Mouse (Mus musculus) stomach, embryonic 15.5 days (tissue): ENCODE results near the gene Prrx2. TPM values are rescaled to one million over a fixed set of nuclear protein-coding genes. Genes with fewer than 3 reads are reported as not detected.

Experiments
- ATAC-seq: fragments of 200-750 bp; cut with Nextera tagmentation; 2 replicates; pipeline ENCODE4 v1.8.0; 2017; ENCODE audit warnings: low read depth, moderate number of reproducible peaks, moderate TSS enrichment; ENCODE audit not compliant: insufficient read depth, low FRiP score
- H3K27ac ChIP-seq: fragments of 300-500 bp; sonication (generic); 2 replicates; pipeline ENCODE4 v1.5.1; 2015; ENCODE audit warnings: mild to moderate bottlenecking, inconsistent platforms
- H3K27me3 ChIP-seq: fragments of 300-500 bp; sonication (generic); replicated peaks from 2 replicates; pipeline ENCODE4 v1.6.1; 2015; ENCODE audit warnings: inconsistent platforms
- H3K36me3 ChIP-seq: fragments of 300-500 bp; sonication (generic); 2 replicates; pipeline ENCODE4 v1.6.1; 2015; ENCODE audit warnings: inconsistent platforms
- H3K4me1 ChIP-seq: fragments of 300-500 bp; sonication (generic); 2 replicates; pipeline ENCODE4 v1.6.1; 2015; ENCODE audit warnings: inconsistent platforms
- H3K4me2 ChIP-seq: fragments of 300-500 bp; sonication (generic); 2 replicates; pipeline ENCODE4 v1.6.1; 2015; ENCODE audit warnings: mild to moderate bottlenecking, inconsistent platforms
- H3K4me3 ChIP-seq: fragments of 300-500 bp; sonication (generic); replicated peaks from 2 replicates; pipeline ENCODE4 v1.5.1; 2015; ENCODE audit warnings: inconsistent platforms
- H3K9ac ChIP-seq: fragments of 300-500 bp; sonication (generic); 2 replicates; pipeline ENCODE4 v1.6.1; 2015; ENCODE audit warnings: inconsistent platforms
- H3K9me3 ChIP-seq: fragments of 300-500 bp; sonication (generic); 2 replicates; pipeline ENCODE4 v1.6.1; 2016; ENCODE audit warnings: inconsistent platforms
- WGBS: fragments of 180-500 bp; shearing (Covaris S2); methylation state at CpG from one replicate; pipeline ENCODE4 v1.1.7; 2015; 5-methylcytosine and 5-hydroxymethylcytosine counted together
- polyA plus RNA-seq: library from polyadenylated mRNA; unstranded; fragments of >200 nt; fragmentation: Nextera tagmentation; extraction: Ambion mirVana; gene quantifications from 2 replicates; pipeline ENCODE4 v1.2.1, GENCODE M21; 2015

The Prrx2 gene
- polyA plus RNA-seq, 1 experiment from 2014 or later: 4.3 TPM

DNA sequence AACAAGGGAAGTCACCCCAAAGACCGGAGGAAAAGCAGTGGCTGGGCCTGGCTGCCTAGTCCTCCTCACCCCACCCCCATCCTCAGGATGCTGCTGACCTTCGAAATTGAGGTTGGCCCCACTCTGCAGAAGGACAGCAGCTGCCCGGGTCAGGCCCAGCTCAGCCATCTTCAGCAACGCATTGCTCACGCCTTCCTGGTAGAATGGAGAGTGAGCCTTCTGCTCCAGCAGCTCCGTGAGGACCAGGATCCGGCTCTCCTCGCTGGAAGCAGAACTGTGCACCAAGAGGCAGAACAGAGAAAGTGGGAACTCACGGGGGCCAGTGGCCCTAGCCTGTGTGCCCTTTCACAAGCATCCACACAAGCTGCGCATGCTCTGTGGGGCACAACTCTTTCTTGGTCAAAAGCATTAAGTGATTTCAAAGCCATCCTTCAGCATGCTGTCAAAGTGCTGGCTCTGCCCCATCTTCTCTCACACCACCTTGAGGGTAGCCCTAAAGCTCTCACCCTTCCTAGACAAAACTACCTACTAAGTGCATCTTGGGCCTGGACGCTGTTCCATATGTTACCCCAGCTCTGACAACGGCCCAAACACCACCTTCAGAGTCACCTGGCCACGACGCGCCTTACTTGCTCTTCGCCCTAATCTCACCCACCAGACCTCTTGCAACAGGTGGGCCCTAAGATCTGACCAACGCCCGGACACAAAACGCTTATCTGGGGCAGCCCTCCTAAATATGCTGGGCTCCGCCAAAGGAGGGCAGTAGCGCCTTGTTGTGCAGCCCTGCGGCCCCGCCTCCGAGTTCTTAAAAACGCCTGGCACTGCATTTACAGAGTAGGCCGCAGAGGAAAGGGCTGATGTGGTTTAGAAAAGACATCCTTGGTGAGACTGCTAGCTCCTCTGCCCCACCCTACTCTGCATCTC, 7.7 kb upstream of the Prrx2 start:
- WGBS: 30% methylated on average over 26 of the region's 26 CpGs
- Histone ChIP-seq H3K4me1 (peaks cover 34% of the 10 kb centered on the region), H3K27ac (peak overlapping the region; percentile 69), H3K9ac (peak overlapping the region; percentile 92), H3K36me3 (peaks cover 35% of the 10 kb centered on the region), H3K4me2 (peak overlapping the region; percentile 93), H3K4me3 (peak overlapping the region; percentile 98), H3K9me3 (no peaks in the 10 kb centered on the region), H3K27me3 (no peaks in the 10 kb centered on the region)
- peak; percentile 25 for ATAC-seq

DNA sequence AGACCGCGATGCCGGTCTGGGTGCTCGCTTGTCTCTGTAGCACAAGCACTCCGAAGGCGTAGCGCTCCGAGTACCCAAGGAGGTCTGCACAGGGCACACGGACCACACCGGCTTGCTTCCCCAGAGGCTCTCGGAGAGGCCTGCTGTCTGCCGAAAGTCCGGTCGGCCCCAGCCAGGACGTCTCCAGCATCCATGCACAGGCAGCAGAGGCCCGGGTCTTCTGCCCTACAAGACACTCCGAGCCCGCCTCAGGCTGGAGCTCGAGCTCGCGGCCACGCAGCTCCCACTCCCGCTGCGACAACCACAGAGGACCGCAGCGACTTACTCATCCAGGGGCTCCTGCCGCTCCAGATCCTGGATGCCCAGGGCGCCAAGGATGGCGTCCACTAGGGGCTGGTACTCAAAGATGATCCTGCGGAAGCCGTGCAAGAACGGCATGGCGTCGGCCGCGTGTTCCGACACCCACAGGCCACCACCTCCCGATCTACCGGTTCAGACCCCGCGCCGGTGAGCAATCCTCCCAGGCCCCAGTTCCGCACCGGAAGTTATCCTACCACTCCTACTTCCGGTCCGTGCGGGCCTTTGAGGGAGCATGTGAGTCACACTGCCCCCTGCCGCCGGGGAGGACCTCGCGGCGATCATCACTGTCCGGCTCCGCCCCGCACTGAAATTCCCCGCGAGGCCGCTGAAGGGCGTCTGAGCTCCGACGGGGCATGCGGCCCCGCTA, 6.9 kb upstream of the Prrx2 start:
- no peaks in the 10 kb centered on the region for H3K27me3 ChIP-seq
- peaks cover 28% of the 10 kb centered on the region for H3K36me3 ChIP-seq
- peak overlapping the region; percentile 98 for H3K4me3 ChIP-seq
- peak overlapping the region; percentile 69 for H3K27ac ChIP-seq
- H3K4me2 ChIP-seq: peak overlapping the region; percentile 93
- peak overlapping the region; percentile 92 for H3K9ac ChIP-seq
- H3K4me1 ChIP-seq: peaks cover 27% of the 10 kb centered on the region
- peak; percentile 84 for ATAC-seq
- H3K9me3 ChIP-seq: no peaks in the 10 kb centered on the region
- under 1% methylated on average over 63 of the region's 63 CpGs for WGBS

DNA sequence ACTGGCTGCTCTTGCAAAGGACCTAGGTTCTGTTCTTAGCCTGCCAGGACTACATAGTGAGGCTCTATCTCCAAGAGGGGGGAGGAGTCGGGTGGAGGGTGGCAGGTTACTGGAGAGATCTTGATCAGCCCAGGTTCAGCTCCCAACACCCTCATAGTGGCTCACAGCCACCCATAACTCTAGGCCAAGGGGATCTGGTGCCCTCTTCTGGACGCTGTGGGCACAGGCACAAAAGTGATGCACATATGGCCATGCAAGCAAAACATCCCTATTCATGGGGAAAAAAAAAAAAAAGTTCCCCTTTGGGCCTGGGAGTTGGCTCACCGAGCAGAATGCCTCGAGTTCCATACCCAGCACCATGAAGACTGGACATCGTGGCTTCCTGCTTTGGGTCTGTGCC, 5.5 kb upstream of the Prrx2 start:
- no peaks in the 10 kb centered on the region for H3K9me3 ChIP-seq
- peaks cover 15% of the 10 kb centered on the region for H3K36me3 ChIP-seq
- ATAC-seq: no peak
- WGBS: 34% methylated on average over 5 of the region's 5 CpGs
- H3K4me2 ChIP-seq: no peak overlapping the region
- H3K4me1 ChIP-seq: peaks cover 14% of the 10 kb centered on the region
- no peak overlapping the region for H3K27ac ChIP-seq
- H3K9ac ChIP-seq: no peak overlapping the region
- no peaks in the 10 kb centered on the region for H3K27me3 ChIP-seq
- no peak overlapping the region for H3K4me3 ChIP-seq

DNA sequence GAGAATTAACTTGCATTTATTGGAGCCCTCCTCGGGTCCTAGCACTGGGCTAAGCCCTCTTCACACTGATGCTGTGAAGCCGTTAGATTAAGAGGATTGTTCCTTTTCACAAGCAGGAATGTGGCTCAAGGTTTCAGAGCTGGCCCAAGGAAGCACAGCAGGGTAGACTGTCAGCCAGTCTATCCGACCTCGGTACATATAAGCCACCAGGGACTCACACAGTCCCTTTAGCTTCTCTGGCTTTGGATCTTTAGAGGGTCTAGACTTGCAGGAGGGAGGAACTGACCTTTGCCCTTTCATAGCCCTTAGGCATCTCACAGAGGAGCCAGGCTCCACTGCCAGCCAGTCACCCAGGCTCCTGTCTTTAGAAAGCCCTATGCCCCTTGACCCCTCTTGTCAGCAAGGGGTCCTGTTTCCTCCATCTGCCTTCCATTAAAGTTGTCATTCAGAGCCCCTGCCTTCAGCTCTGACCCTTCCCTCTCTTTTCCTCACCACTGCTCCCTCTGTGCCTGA, 4.4 kb upstream of the Prrx2 start, which contains the start of gene Asb6:
Gene Asb6 (minus strand): TSS at position 51 of the 513 bp plus-strand sequence.
- H3K9ac ChIP-seq: no peak within 1 kb of the TSS
- no peak within 1 kb of the TSS for H3K27ac ChIP-seq
- no peak within 1 kb of the TSS for H3K4me2 ChIP-seq
- no peaks in the 10 kb centered on the region for H3K9me3 ChIP-seq
- no peak for ATAC-seq
- H3K4me1 ChIP-seq: peaks cover 14% of the 10 kb centered on the region
- 34% methylated on average over 4 of the region's 4 CpGs for WGBS
- H3K27me3 ChIP-seq: no peaks in the 10 kb centered on the region
- no peak within 1 kb of the TSS for H3K4me3 ChIP-seq
- H3K36me3 ChIP-seq: peaks cover 5% of the 10 kb centered on the region

DNA sequence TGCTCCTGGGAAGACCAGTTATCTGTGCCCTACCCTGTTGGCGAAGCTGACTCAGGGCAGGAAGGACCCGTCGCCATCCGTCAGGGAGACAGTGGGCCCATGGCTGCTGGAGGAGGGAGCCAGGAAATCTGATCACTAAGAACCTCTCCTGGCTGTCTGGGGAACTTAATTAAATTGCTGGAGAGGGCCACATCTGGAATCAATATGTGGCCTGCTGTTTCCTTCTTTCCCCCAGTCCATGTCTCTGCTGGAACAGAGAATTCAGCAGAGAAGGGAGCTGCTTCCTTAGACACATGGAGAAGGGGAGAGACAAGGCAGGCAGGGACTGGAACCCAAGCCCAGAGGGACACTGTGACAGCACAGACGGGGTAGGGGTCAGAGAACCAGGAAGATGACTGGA, 1.1 kb upstream of the Prrx2 start:
- no peaks in the 10 kb centered on the region for H3K36me3 ChIP-seq
- peak overlapping the region; percentile 23; the same call in 1 of the 2 replicates for H3K27ac ChIP-seq
- H3K4me2 ChIP-seq: no peak overlapping the region
- ATAC-seq: no peak
- H3K9me3 ChIP-seq: no peaks in the 10 kb centered on the region
- no peak overlapping the region for H3K4me3 ChIP-seq
- peaks cover 11% of the 10 kb centered on the region for H3K4me1 ChIP-seq
- H3K9ac ChIP-seq: no peak overlapping the region
- 60% methylated on average over 5 of the region's 5 CpGs for WGBS
- no peaks in the 10 kb centered on the region for H3K27me3 ChIP-seq

DNA sequence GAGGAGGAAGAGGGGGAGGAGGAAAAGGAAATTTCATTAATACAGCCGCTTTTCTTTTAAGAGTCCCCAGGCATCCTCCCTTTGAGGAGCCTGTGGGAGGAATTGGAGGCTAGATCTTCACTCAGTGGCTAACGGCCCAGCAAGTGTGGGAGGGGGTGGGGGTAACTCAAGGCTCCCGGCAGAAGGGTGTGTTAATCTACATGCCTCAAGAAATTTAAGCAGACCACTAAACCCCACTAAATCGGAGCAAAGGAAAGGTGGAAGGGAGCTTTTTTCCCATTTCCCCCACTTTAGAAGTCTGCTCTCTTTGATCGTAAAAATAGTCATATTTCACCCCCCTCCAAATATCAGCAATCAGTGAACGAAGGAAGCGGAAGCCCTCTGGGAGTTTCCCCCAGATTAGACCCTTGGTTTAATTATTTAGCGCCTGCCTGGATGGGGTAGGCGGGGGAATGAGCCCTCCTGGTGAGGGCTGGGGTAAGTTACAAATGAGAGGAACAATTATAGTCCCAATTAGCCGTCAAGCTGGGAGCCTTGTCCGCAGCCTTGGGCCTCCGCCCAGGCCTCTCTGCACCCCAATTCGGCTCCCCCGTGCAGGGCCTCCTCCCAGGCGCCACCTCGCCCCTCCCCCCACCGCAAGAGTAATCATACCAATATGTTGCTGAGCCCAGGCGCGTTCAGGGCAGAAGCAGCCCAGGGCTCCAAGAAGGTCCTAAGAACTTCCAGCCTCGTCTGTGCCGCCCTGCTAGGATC, 1.6 kb downstream of the Prrx2 start:
- no peak overlapping the region for H3K9ac ChIP-seq
- H3K27me3 ChIP-seq: no peaks in the 10 kb centered on the region
- H3K4me3 ChIP-seq: no peak overlapping the region
- no peak overlapping the region for H3K27ac ChIP-seq
- H3K9me3 ChIP-seq: no peaks in the 10 kb centered on the region
- WGBS: 17% methylated on average over 21 of the region's 21 CpGs
- H3K4me2 ChIP-seq: peak overlapping the region; percentile 14
- peaks cover 11% of the 10 kb centered on the region for H3K4me1 ChIP-seq
- ATAC-seq: no peak; the same call in 1 of the 2 replicates
- no peaks in the 10 kb centered on the region for H3K36me3 ChIP-seq

DNA sequence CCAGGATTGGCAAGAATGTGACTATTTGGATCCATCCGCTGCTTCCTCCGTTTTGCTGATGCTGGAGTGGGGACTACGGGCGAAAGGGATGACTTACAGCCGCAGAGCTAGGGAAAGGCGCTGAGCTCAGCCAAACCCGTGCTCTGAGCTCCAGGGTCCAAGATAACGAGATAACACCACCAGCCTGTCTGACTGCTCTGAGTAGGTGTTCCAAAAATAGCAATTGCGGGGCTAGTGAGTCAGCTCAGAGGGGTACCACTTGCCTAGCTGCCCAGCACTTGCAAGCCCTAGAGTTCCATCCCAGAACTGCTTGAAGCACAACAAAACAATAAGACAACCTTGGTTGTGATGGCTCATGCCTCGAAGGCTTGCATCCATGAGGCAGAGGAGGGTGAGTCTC, 7.8 kb downstream of the Prrx2 start:
- Histone ChIP-seq H3K4me3 (no peak overlapping the region), H3K27me3 (peaks cover 27% of the 10 kb centered on the region), H3K9ac (no peak overlapping the region), H3K4me1 (peaks cover 11% of the 10 kb centered on the region), H3K4me2 (no peak overlapping the region), H3K36me3 (no peaks in the 10 kb centered on the region), H3K9me3 (no peaks in the 10 kb centered on the region), H3K27ac (no peak overlapping the region)
- 42% methylated on average over 10 of the region's 10 CpGs for WGBS
- no peak for ATAC-seq

DNA sequence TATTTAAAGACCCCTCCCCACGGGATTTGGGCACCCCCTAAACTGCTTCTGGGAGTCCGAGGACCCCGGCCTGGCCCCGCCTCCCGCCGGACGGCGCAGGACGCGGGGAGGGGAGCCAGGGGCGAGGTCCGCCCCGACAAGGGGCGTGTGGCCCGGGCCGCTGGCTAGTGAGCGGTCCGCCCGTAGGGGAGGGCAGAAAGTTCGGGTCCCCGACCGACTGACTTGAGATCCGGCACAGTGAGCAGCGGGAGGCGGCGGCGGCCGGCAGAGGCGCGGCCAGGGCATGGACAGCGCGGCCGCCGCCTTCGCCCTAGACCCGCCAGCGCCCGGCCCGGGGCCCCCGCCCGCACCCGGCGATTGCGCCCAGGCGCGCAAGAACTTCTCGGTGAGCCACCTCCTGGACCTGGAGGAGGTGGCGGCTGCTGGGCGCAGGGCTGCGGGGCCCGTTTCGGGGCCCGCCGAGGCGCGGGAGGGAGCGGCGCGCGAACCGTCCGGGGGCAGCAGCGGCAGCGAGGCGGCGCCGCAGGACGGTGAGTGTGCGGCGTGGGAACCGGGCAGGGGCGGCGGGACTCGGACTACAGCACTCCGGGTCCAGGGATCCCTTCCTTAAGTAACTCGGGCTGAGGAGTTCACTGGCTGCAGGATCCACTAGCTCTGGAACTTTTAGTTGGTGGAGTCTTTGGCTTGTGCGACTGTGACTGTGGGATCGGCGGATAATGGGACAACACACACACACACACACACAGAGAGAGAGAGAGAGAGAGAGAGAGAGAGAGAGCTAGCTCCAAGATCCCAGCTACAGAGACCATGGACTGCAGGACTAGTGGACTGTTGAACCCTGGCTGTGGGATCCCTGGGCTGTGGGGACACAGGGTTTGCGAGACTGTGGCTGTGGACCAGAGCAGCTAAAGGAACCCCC, 10.6 kb downstream of the Prrx2 start:
- H3K9ac ChIP-seq: peak overlapping the region; percentile 33; the same call in 1 of the 2 replicates
- H3K9me3 ChIP-seq: no peaks in the 10 kb centered on the region
- H3K4me3 ChIP-seq: peak overlapping the region; percentile 55
- 1% methylated on average over 80 of the region's 80 CpGs for WGBS
- H3K4me1 ChIP-seq: peaks cover 11% of the 10 kb centered on the region
- peak overlapping the region; percentile 93 for H3K4me2 ChIP-seq
- no peak overlapping the region for H3K27ac ChIP-seq
- H3K36me3 ChIP-seq: no peaks in the 10 kb centered on the region
- ATAC-seq: 0 out of 2 replicates have a peak, but pooled peaks have one; percentile 33
- peaks cover 27% of the 10 kb centered on the region for H3K27me3 ChIP-seq

DNA sequence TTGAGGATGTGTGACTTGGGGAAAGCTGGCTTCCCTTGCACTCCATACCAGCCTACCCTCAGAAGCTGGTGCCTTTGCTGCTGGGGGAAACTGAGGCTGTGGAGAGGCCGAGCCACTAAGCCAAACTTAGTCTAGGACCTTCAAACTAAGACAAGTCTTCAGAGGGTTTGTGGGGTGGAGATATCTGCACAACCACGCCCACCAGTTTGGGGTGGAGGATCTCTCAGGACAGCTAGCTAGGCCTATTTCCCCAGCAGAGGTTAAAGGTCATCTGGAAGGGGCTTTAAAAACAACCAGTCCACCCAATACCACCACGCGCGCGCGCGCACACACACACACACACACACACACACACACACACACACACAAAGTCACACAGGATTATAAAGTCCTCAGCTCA, 11.5 kb downstream of the Prrx2 start:
- Histone ChIP-seq H3K27me3 (peaks cover 27% of the 10 kb centered on the region), H3K4me1 (peaks cover 11% of the 10 kb centered on the region), H3K4me3 (peak overlapping the region; percentile 55), H3K4me2 (peak overlapping the region; percentile 93), H3K27ac (no peak overlapping the region), H3K9me3 (no peaks in the 10 kb centered on the region), H3K9ac (no peak overlapping the region), H3K36me3 (no peaks in the 10 kb centered on the region)
- no peak for ATAC-seq
- WGBS: 73% methylated on average over 8 of the region's 8 CpGs

DNA sequence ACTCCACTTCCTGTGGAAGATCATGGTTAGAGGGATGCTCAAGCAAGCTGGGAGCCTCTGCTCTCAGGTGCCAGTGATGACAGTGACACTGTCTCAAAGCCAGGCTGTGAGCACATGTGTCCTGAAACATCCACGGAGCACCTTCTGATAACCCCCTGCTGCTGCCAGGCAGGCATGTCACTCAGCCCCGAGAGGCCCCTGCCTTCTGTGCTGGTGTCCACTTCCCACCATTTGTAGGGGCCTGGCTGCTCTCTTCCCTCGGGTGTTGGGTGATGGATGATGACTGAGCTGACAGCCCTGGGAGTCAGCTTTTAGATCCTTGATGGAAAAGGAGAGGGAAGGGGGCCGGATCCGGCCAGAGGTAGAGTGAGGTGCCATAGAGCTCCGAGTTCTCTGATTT, 12.0 kb downstream of the Prrx2 start:
- H3K27ac ChIP-seq: no peak overlapping the region
- peaks cover 27% of the 10 kb centered on the region for H3K27me3 ChIP-seq
- 0 out of 2 replicates have a peak overlapping the region, but pooled peaks have one; percentile 10 for H3K4me2 ChIP-seq
- peaks cover 11% of the 10 kb centered on the region for H3K4me1 ChIP-seq
- H3K9ac ChIP-seq: no peak overlapping the region
- no peaks in the 10 kb centered on the region for H3K36me3 ChIP-seq
- no peak for ATAC-seq
- no peaks in the 10 kb centered on the region for H3K9me3 ChIP-seq
- 25% methylated on average over 6 of the region's 6 CpGs for WGBS
- H3K4me3 ChIP-seq: no peak overlapping the region
